Mouse (Mus musculus) gastrocnemius, adult 2 months (tissue): ENCODE measurements at regions not wholly inside any gene's neighbourhood (a gene's known extent, or its start where the extent isn't known, plus 50 kb on each side); places are given as distances from the start of the nearest gene placed in this dataset.

ENCODE experiments used
- DNase-seq: peaks from one replicate; pipeline ENCODE4 v3.0.0; 2022
- H3K27ac ChIP-seq: fragments of 200-600 bp; 2 replicates; pipeline ENCODE4 v1.8.1; 2022; ENCODE audit warnings: mild to moderate bottlenecking
- H3K4me3 ChIP-seq: fragments of 200-600 bp; 2 replicates; pipeline ENCODE4 v1.8.1; 2022; ENCODE audit warnings: mild to moderate bottlenecking, moderate library complexity
- CTCF ChIP-seq: fragments of 200-600 bp; IDR thresholded peaks from 2 replicates; pipeline ENCODE4 v1.8.1; 2022; ENCODE audit warnings: antibody characterized with exemption, mild to moderate bottlenecking, moderate library complexity
- intact Hi-C: fragments of 180-260 bp; cut with DNase I; formaldehyde crosslinking; loops from one replicate; pipeline ENCODE4 v1.15.1; 2025

DNA sequence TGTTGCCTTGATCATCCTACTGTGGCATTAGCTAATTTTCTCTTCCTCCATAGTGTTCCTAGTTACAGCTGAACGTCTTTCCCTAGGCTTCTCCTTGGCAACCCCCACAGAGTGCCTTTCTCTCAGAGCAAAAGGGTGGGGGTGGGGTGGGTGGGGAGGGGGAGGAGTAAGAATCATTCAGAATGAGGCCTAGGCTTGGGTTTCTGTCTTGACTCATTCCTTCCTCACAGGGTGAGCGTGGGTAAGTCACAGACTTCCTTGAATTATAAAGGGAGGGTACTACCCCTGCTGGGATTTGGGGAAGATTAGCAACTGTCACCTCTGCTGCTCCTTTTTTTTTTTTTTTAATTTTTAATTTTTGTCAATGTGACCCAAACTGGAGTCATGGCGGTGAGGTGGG is 114.5 kb downstream of the Dhx35 start:
- no peak for TF ChIP-seq CTCF
- no peak for DNase-seq
- Histone ChIP-seq H3K27ac (no peak overlapping the region), H3K4me3 (no peak overlapping the region)
- intact Hi-C loops = no loop called here

GRCm38 (mm10) chr2:158910325-158910724 is 115.7 kb downstream of the Dhx35 start:
- TF ChIP-seq CTCF = no peak
- H3K4me3 ChIP-seq = no peak overlapping the region
- intact Hi-C loops = loop anchor here (5.0 to 10.0 kb wide), 2 partner anchors 254 to 1682 kb away; no protein-coding TSS in a partner anchor
- no peak overlapping the region for H3K27ac ChIP-seq
- DNase-seq = no peak

GRCm38 (mm10) chr2:158911191-158911590 is 116.6 kb downstream of the Dhx35 start:
- no peak for TF ChIP-seq CTCF
- no peak overlapping the region for H3K4me3 ChIP-seq
- intact Hi-C loops = loop anchor here (5.0 to 10.0 kb wide), 2 partner anchors 254 to 1681 kb away; no protein-coding TSS in a partner anchor
- no peak for DNase-seq
- H3K27ac ChIP-seq = no peak overlapping the region

GRCm38 (mm10) chr2:158912631-158913258 is 118.1 kb downstream of the Dhx35 start:
- DNase-seq = peak; percentile 54
- Histone ChIP-seq H3K4me3 (no peak overlapping the region), H3K27ac (no peak overlapping the region)
- intact Hi-C loops = loop anchor here (2.0 to 10.0 kb wide), 3 partner anchors 252 to 1680 kb away; no protein-coding TSS in a partner anchor
- TF ChIP-seq CTCF = peak; percentile 78

DNA sequence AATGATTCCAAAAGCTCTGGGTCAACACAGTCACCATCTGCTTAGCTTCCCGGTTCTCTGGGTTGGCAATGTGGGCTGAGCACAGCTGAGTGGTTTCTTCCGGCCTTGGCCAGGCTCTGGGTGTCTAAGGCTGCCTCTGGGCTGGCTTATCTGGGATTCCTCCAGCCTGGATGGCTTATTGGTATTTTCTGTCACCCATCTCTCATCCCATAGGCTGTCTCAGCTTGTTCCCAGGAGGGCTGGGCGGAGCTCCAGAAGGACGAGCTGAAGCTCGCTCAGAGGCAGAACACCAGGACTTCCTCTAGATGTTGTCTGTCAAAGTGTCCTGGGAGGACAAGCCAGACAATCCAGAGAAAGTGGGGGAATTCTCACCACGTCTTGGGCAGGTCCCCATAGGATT is 122.8 kb downstream of the Dhx35 start:
- DNase-seq = peak; percentile 33
- TF ChIP-seq CTCF = no peak
- Histone ChIP-seq H3K4me3 (no peak overlapping the region), H3K27ac (no peak overlapping the region)
- intact Hi-C loops = loop anchor here (10.0 kb wide), 1 partner anchor 247 kb away; no protein-coding TSS in a partner anchor

DNA sequence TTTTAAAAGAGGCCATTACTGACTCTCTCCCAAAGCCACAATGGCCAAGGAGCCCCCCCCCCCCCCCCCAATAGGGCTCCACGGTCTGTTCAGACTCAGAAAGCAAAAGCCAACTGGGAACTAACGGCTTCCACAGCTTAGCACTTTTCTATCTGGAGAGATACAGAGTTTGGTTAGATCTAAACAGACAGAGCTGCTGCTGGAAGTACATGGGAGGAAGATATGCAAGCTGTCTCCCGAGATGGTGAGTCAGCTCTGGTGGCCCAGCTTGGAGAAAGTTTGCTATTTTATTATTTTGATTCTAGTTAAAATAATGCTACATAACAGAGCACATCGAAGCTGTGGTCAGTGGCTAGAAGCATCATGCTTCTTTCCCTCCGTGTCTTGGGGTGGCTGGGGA is 123.7 kb downstream of the Dhx35 start:
- no peak for TF ChIP-seq CTCF
- no peak for DNase-seq
- intact Hi-C loops = loop anchor here (10.0 kb wide), 1 partner anchor 246 kb away; no protein-coding TSS in a partner anchor
- no peak overlapping the region for H3K4me3 ChIP-seq
- no peak overlapping the region for H3K27ac ChIP-seq

GRCm38 (mm10) chr2:158921342-158922255 is 127.0 kb downstream of the Dhx35 start:
- DNase-seq = no peak
- Histone ChIP-seq H3K4me3 (no peak overlapping the region), H3K27ac (no peak overlapping the region)
- TF ChIP-seq CTCF = no peak
- intact Hi-C loops = no loop called here

GRCm38 (mm10) chr2:158922766-158923165 is 128.2 kb downstream of the Dhx35 start:
- intact Hi-C loops = no loop called here
- Histone ChIP-seq H3K27ac (no peak overlapping the region), H3K4me3 (no peak overlapping the region)
- DNase-seq = no peak
- no peak for TF ChIP-seq CTCF

DNA sequence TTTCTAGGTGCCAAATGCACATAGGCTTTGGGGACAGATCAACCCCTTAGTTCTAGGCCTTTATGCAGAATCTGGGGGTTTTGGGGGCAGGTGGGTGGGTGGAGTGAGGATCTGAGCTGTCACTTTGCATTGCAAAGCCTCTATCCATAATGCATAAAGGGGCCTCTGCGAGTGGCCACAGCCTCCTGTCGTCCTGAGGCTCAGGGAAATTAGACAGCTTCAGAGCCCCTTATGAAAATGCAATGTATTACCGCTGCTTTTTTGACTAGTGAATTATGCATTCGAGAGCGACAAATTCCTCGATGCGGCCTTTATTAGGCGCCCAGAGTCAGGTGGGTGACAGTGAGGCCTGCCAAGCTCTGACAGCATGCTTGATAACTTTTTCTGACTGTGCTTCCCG is 134.9 kb downstream of the Dhx35 start:
- H3K4me3 ChIP-seq = no peak overlapping the region
- no peak for DNase-seq
- no peak for TF ChIP-seq CTCF
- intact Hi-C loops = no loop called here
- no peak overlapping the region for H3K27ac ChIP-seq

DNA sequence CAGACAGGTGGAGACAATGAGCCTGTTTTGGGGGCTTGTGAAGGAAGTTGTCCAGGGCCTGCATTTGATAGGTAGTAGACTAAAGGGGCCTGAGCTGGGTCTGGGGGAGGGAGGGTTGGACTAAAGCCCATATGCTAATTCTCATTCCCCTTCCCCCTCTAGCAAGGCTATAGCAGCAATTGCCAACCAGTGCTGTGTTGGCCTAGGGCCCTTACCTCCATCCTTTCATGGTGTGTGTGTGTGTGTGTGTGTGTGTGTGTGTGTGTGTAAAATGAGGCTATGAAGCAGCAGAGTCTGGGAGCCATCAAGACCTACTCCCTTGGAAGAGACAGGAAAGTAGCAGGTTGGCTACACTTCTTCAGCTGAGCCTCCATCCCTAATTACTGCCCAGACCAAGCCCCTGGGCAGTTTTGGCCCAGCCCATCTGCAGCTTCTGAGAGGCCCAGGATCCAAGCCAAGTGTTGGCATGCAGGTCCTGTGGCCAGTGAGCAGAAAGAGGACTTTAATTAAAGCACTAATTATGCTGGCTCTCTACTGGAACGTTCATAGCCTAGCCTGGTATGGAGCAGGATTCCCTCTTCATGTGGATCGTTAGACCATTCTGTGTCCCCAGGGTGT is 143.4 kb downstream of the Dhx35 start:
- Histone ChIP-seq H3K4me3 (no peak overlapping the region), H3K27ac (no peak overlapping the region)
- TF ChIP-seq CTCF = no peak
- no peak for DNase-seq
- intact Hi-C loops = no loop called here

DNA sequence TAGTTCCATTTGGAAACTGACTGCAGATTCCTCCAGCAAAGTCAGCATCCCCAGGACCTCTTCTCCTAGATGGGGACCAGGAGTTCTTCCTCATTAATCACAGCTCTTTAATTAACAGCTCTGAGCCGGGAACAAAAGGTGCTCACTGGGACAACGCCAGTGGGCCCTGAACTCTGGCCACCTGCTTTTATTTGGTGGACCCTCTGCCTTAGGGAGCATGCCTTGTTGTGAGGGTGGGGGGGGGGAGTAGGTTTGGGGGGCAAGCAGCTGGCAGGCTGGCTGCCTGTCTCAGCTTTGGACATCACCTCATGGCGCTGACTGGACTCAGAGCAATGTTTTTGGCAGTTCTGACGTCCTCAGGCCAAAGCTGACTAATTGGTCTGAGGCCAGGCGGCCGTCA is 154.8 kb downstream of the Dhx35 start:
- DNase-seq = no peak
- intact Hi-C loops = no loop called here
- Histone ChIP-seq H3K4me3 (no peak overlapping the region), H3K27ac (no peak overlapping the region)
- TF ChIP-seq CTCF = no peak

GRCm38 (mm10) chr2:158951061-158951460 is 156.5 kb downstream of the Dhx35 start:
- Histone ChIP-seq H3K4me3 (no peak overlapping the region), H3K27ac (no peak overlapping the region)
- intact Hi-C loops = no loop called here
- no peak for DNase-seq
- no peak for TF ChIP-seq CTCF

- intact Hi-C loops = no loop called here
- no peak for DNase-seq
These were observed 162.3 kb downstream of the Dhx35 start for GRCm38 (mm10) chr2:158956888-158957287.

More at GRCm38 (mm10) chr2:158956888-158957287, 162.3 kb downstream of the Dhx35 start:
- Histone ChIP-seq H3K4me3 (no peak overlapping the region), H3K27ac (no peak overlapping the region)
- TF ChIP-seq CTCF = no peak
